Mouse (Mus musculus) frontal cortex, postnatal 10 days (tissue): Measurements from ENCODE around the gene Erc2.

Experiments used
- DNase-seq, 2 experiments: peaks; one replicate each; pipeline ENCODE4 v3.0.0; 2022; ENCODE audit warnings: low spot score in 2 of 2, mixed read lengths in 1 of 2

Erc2 gene

DNA sequence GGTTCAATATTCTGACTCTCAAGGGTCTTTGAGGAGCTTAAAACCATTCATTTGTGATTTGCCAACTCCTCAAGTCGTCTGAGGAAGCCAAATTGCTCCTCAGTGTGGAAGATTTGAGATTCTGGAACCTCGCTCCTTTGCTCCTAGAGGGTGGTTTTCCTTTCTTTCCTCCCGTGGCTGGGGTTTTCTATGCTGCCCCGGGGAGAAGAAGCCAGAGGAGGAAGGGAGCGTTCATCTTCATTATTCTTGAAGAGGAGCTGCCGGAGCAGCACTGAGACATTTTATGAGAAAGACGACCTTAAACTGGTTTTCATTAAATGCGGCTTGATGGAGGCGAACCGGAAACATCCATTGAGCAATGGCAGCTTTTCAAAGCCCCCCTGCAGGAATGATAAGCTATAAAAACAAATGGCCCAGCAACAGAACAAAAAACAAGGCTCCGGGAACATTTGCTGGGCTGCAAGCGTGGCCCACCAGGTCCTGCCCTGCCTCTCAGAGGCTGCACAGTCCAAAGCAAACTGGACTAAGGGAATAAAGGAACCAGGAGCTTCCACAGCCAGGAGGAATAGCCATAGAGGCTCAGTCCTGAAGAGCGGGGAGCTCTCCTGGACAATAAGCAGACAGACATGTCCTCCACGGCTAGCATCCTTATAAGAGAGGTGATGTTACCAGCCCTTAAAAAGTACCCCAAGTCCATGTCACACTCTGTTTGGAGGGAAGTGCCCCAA is 819.2 kb downstream of the Erc2 start:
- DNase-seq, result no peak

DNA sequence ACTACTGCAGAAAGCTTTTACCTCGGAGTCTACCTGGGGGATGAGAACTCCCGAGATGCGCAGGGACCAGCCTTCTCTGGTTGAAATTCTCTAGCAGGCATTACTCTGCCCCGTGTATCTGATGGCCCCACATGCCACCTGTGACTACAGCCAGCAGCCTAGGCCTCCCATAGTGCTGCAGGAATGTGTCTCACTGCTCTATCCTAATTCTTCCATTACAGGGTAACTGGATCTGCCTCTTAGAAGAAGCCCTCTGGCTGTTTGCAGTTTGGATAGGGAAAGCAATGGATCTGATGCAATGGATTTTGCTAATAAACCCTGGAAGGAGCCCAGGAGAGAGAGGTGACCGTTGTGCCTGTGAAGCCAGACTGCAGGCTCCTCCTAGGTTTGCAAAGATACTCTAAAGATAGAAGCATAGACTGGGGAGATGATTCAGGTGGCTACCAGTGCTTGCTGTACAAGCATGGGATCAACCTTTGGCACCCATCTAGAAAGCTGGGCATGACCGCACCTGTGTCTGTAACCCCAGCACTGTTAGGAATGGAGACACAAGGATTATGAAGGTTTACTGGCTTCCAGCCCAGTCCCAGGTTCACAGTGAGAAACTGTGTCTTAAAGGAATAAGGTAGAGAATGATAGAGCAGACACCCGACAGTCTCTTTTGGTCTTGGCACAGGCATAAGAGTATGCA is 821.2 kb downstream of the Erc2 start:
- no peak for DNase-seq

DNA sequence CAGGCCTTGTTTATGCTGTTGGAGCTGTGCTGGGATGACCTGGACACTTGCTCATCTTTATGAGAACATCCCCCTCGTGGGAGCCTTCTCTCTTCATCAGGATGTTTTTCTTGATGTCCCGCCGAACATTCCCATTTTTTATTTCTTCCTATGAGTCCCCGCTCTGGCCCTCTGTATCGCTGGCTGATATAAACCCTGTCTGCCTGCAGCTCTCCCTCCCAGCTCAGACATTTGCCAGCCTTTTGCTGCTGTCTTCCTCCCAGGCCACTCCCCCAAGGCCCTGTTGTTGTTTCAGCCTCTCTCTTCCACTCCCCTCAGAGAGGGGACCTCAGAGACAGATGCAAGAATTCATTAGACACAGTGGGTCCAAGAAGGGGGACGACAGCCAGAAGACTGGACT is 823.5 kb downstream of the Erc2 start:
- DNase-seq, result no peak

DNA sequence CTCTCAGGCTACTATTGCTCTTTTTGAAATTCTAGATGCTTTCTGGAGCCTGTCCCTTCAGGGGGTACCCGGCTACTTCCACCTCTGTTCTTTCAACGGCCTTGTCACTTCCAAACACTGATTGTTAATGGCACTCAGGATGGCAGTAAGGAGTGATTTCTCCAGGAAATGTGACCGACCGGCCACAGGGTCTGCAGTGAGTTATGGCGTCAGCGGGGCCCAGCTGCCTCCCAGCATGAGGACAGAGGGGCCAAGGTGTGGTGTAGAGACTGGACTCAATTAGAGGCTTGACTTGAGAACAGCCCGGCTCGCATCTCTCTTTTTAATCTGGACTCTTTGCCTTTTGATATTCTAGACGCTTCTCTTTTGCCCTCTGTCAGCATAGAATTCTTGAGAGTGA is 829.5 kb downstream of the Erc2 start:
- DNase-seq, result no peak

DNA sequence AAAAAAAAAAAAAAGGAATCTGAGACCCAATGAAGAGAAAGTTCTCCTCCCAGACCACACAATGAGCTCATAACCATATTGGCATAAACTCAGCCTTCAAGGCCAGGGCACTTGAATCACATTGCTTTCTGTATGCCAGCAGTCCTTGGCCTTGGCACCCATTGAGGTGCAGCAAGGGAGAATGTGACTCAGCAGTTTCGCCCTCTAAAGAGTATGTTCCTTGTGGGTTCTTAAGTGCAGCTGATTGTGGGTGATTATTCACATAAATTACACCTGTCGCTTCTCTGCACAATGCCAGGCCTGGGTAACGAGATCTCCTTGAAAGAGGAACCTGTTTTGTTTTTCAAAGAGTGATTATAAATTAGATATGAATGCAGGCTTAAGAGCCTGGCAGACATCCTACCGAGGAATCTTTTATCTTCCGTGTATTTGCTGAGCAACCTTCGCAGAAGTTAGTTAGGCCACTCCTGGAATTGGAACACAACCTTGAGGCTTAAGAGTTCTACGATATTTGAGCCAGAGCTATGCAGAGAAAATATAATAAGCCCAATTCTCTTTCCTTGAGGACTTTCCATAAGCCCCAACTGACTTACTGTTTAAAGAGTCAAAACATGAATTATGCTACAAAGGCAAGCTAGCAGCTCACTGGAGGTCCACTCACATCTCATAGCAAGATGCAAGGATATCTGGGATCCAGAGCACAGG is 834.3 kb downstream of the Erc2 start:
- no peak for DNase-seq

DNA sequence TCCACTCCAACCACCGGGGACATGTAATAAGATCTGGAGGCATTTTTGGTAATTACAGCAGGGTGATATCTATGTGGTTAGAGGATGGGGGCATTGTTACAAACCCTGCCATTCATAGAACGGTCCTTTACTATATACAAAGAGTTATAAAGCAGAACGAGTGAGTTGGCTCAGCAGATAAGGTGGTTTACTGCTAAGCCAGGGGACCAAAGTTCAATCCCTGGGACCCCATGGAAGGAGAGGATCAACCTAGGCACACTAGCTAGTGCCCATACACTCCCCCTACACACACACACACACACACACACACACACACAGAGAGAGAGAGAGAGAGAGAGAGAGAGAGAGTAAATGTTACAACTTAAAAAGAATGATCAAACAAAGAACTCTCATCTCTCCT is 835.2 kb downstream of the Erc2 start:
- no peak for DNase-seq

DNA sequence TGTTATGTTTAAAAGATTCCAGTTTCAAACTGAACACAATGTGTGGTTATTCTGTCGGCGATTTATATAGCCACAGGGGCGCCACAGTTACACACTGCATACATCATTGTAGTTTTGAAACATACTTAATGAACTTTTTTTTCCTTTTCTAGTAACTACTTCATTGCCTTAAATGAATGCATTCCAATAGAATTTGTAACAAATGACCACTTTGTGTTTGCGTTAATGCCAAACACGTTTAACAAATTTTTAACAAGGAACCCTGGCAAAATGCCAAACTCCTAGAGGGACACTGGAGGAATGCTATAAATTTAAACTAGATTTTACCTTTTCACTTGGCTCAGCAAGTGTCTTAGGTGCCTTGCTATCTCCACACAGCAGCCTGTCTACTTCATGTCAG is 845.7 kb downstream of the Erc2 start:
- no peak for DNase-seq

DNA sequence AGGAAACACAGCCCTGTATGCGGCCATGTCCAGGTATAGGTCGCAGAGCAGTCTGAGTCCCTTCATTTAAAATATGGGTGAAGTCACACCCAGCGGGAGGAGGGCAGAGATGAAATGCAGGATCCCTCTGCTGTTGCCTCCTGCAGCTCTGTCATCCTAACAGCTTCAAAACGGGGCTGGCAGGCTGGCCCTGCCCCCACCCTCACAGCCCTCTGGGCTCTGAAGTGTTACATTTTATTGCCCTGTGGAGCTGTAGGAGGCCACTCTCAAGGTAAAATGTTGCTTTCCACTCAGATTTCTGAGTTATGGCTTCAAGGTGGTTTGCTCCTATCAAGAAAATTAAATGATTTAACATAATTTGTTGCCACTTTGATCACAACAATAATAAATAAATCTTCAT is 847.5 kb downstream of the Erc2 start:
- no peak for DNase-seq

DNA sequence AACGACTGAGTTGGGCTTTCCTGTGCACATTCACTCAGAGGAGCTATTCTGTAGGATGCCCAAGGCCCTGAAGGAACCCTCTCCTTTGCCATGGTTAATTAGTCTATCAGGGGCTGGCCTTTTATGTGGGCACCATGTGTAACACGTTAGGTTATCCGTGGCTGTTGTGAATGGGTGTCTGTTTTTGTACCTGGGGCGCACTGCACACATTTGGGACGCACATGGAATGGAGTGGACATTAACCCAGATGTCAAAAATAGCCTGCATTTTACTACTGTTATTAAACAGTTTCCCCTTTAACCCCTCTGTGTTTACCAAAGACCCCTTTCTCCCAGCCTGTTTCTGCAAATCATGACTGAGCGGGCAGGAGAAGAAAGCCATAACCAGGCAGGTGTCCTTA is 848.0 kb downstream of the Erc2 start:
- DNase-seq, result no peak

DNA sequence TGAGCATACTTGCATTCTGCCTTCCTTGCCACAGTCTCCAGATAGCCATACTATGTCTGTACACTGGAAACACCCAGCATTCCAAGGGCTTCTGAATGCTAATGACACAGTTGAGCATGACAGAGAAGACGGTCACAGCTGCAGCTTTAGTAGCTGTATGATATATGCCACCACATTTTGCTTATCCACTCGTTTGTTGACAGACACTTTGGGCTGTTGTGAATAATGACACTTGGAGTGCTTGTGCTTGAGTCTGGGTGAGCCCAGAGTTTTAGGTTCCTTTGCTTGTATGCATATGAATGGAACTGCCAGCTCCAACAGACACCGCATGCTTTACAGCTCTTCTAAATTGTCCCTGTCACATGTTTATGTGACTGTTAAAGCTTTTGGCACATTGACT is 852.8 kb downstream of the Erc2 start:
- DNase-seq, result no peak

DNA sequence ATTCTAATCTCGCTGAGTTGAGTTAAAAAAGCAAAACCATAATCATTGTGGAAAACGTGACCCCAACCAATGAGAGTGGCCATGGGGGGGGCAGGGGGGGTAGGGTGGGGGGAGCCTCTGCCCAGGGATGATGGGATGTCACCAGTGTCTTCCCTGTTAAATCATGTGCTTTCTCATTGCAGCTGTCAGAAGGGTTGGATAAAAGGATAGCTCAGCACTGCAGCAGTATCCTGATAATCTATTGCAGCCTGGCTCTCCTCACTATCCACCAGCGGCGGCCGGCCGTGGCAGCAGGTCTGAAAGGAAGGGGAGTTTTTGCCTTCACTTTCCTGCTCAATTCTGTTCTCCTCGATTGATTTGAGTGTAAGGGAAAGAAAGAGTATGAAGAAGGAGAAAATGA is 853.2 kb downstream of the Erc2 start:
- no peak for DNase-seq

DNA sequence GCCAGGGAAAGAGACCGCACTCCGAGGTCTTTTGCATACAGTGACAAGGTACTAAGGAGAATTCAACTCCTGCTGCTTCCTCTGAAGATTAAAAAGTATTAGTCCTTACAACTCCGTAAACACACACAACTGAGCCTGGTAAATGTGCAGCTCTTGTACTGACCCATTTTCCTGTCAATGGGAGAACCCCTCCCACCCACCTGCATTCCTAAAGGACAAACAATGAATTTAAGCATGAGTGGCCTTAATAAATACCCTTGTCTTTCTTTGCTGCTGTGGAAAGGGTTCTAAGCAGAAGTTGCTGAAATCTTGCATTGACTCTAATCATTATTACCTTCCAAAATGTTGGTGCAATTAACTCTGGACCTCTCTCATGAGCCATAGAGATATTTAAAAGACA is 854.5 kb downstream of the Erc2 start:
- no peak for DNase-seq

DNA sequence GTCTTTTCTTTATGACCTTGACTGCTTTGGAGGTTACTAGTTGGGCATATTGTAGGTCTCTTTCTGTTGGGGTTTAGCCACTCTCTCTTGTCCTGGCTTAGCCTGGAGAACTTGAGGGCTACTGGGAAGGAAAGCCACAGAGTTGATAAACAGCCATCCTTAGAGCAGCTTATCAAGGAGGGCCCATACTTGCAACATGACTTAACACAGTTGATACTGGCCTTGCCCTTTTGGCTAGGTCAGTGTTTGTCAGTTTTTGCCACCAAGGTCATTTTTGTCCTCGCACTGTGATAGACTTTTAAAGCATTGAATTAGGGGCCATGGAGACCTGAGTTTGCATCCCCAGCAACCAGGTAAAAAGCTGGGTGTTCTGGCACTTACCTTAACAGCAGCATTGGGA is 858.6 kb downstream of the Erc2 start:
- DNase-seq, result no peak

DNA sequence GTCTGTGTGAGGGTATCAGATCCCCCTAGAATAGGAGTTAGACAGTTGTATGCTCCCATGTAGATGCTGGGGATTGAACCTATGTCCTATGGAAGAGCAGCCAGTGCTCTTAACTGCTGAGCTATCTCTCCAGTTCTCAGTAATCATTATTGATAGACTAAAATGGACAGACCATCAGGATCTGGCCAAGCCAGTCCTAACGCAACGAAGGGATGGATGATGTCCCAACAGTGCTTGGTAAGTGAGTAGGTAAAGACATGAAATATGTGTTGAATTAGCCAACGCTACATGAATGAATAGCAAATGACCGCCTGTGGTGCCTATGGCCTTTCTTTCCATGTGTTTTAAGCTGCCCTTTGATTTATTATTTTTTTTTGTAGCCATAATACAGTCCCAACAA is 871.6 kb downstream of the Erc2 start:
- no peak for DNase-seq

DNA sequence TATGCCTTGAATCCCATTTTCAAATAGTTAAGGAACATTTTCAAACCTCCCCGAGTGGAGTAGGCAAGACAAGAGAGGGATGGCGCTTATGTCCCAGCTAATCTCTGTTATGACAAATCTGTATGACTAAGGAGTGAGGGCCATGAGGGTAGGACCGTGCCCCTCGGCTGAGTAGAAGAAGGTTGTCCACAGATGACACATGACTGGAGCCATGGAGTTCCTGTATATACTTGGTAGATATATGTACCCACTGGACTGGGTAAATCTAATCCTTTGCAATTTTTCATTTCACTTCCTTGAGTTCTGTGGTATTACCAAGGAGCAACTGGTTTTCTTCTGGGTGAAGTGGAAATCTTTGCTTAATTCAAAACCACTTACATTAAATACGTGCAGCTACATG is 872.0 kb downstream of the Erc2 start:
- DNase-seq, result no peak

DNA sequence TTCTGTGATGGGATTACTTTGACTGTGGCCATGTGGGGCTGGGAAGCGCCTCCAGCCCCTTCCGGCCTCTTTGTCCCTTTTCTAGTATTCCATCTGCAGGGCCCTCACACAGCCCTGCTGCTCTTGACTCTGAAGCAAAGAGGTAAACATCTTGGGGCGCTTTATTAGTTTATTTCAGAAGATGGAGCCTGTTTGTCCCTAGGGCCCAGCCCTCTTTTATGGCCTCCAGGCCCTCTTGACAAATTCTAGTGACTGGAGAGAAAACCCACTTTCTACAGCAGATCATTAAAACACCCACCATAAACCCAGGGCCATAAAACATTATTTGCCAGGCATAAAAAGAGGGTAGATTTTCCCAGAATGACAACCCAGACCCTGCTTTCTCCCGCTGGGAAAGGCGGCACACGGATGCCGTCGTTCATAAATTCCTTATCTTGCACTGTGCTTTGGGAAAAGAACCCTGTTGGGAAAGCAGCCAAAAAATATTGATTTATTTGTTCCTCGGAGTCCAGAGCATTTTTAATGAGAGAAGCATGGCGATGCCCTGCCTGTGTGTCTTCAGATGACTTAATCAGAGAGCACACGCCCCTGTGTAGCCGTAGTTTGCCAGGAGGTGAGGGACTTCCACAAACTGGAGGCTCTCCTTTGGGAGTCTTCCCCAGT is 879.1 kb downstream of the Erc2 start:
- DNase-seq, result no peak

DNA sequence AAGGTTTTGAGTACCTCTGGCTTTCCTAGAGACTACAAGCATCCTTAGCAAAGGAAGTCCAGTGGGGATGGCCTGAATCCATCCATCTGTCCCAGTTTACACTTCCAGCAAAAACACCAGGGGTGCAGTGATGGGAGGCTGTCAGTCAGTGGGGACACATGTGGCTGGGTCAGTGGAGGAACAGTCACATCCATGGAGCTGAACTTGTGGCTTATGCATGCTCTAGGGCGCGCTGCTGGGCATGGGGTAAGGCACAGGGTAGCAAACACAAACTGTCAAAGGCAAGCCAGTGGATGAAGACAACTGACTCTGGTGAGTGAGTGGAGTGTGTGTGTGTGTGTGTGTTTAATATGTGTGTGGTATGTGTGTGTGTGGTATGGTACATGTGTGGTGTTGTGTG is 881.0 kb downstream of the Erc2 start:
- DNase-seq, result no peak

DNA sequence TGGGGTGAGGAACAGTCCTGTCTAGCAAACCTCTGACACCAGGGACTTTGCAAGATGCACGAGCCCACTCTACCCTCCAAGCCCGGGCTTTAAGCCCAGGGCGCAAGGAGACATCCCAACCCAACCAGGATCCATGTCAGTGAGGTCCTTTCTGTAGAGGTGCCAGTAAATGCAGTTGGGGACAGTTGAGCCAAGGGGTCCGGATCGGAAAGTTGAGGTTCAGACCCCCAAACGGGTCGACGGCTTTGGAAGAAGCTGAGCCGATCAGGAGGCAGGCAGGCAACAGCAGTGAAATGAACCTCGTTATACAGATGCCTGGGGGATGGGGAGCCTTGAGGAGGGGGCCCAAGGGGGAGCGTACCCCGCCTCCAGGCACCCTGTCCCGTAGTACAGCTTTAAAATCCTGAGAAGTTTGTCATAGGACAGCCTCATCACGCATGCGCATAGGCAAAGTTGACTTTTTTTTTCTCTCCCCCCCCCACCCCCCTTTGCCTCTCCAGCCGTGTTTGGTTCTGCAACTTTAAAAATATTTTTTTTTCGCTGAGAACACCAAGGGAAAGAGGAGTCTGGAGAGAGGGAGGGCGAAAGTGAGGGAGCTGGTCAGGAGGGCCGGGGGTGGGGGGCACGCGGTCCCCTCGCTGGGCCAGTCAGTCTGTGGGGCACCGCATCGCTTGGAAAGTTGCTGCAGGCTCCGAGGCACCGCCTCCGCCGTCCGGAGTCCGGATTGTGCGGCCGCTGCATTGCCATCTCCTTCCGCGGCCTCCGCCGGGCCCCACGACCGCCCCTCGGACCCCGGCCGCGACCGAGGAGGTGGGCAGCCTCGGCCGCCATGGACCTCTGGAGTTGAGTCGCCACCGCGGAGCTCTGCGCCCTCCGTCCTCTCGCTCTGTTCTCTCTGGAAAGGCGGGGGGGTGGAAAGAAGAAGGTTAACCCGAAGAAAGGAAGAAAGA is 882.1 kb downstream of the Erc2 start, which contains the start of gene Wnt5a:
Wnt5a (plus strand) TSS at position 650 of the 950 bp plus-strand sequence.
- DNase-seq, result peak in 1 of 2 experiments; percentile 25

DNA sequence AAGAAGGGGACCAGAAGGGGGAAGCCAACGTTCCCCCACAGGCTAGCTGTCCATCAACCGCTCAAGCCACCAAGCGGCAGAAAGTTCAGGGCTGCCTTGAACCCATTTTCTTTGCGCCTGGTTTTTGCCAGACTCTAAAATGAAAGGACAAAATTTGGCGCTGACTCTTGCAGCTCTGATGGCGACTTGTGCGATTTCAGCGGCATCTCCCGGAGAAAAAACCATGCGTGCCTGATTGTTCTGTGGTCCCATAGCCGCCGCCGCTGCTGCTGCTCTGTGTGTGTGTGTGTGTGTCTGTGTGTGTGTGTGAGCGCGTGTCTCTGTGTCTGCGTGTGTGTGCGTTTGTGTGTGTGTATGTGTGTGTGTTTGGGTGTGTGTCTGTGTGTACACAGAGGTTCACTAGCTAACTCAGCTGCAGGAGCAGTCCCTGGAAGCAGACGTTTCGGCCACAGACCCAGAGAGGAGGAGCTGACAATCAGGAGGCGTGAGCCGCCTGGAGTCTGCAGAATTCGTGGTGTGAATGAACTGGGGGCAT is 882.9 kb downstream of the Erc2 start:
- DNase-seq, result peak in 1 of 2 experiments; percentile 24

DNA sequence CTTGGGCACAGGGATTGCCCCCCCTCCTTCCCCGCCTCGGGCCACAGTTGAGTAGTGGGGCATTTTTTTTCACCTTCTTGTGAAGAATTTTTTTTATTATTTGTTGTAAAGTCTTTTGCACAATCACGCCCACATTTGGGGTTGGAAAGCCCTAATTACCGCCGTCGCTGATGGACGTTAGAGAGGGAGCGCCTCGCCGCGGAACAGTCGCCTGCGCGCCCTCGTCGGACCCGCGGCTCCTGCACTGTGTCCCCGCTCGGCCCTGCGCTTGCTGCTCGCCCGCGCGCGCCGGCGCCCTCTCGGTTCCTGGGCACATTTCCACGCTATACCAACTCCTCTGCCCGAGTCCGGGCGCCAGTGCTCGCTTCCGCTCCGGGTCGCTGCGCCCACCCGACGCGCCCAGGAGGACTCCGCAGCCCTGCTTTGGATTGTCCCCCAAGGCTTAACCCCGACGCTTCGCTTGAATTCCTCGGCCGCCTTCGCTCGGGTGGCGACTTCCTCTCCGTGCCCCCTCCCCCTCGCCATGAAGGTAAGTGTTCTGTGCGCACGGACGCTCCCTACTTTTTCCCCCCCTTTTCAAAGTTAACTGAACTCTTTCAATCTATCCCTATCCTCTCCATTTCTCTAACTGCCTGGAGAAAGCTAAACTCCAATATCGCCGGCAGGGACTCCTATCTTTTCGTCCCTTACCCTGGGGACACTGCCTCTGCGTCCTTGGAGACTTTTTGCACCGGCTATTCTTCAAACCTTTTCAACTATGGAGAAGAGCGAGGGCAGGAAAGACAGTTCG is 883.6 kb downstream of the Erc2 start:
- DNase-seq, result peak in 1 of 2 experiments; percentile 28
